Mouse (Mus musculus) cerebellum, adult 2 months (tissue): ENCODE data around the gene Smim20.

Experiments used
- CTCF ChIP-seq: fragments of 200-500 bp; IDR thresholded peaks from 2 replicates; pipeline ENCODE4 v1.5.1; 2011; ENCODE audit warnings: low read depth, mild to moderate bottlenecking, control low read depth, low read length, moderate library complexity, borderline replicate concordance; ENCODE audit not compliant: insufficient read depth
- POLR2A ChIP-seq: fragments of 200-500 bp; IDR thresholded peaks from 2 replicates; pipeline ENCODE4 v1.6.1; 2011; ENCODE audit warnings: low read length, control low read depth, borderline replicate concordance; ENCODE audit not compliant: insufficient read depth

DNA sequence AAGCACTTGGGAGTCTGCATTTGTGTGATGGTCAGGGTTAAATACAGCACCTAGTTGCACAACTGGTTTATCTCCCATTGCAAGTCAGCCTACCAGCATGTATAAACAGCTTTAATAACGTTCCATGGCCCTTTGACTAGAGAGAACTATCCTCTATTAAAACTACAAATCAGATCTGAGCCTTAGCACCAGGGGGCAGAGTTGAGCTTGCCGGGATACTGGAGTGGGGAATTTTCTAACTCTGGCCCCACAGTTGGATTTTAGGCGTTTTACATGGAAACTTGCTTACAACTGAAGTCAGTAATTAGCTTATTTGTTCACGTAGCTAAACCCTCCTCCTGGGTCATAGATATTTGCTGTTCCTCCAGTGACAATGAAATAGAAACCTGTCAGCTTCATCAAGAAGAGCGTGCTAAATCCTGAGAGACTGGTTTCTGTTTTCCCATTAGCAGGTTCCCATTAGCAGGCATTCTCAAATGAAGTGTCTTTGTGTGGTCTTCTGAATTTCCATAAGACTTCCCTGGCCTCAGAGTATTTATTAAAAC is 8.0 kb downstream of the Smim20 start:
- TF ChIP-seq CTCF (peak; percentile 52), POLR2A (no peak)
